Mouse (Mus musculus) brown adipose tissue, adult 24 weeks (tissue): ENCODE results near the gene Limch1. TPM values are rescaled to one million over a fixed set of nuclear protein-coding genes. Genes with fewer than 3 reads are reported as not detected.

Experiments used
- H3K27ac ChIP-seq: fragments of 200-500 bp; replicated peaks from 2 replicates; pipeline ENCODE4 v1.5.1; 2012; ENCODE audit warnings: low read depth, mild to moderate bottlenecking, low read length
- H3K4me1 ChIP-seq: fragments of 200-500 bp; 2 replicates; pipeline ENCODE4 v1.6.1; 2012; ENCODE audit warnings: low read length, mixed read lengths; ENCODE audit not compliant: control insufficient read depth, insufficient read depth, insufficient read length
- H3K4me3 ChIP-seq: fragments of 200-500 bp; 2 replicates; pipeline ENCODE4 v1.5.1; 2012; ENCODE audit warnings: low read depth, mild to moderate bottlenecking, low read length, moderate library complexity; ENCODE audit not compliant: insufficient read depth
- polyA plus RNA-seq: library from polyadenylated mRNA; stranded (reverse); fragments of >200 nt; gene quantifications from 2 replicates; pipeline ENCODE4 v1.2.4, GENCODE M21; 2012; ENCODE audit not compliant: missing spikeins, insufficient read depth, insufficient read length

Limch1 gene
- polyA plus RNA-seq, 1 experiment: 15.4 TPM

- Histone ChIP-seq H3K27ac (no peak overlapping the region), H3K4me3 (no peak overlapping the region), H3K4me1 (no peaks in the 10 kb centered on the region)
Observed at GRCm38 (mm10) chr5:66957656-66958055, 212.0 kb downstream of the Limch1 start.

DNA sequence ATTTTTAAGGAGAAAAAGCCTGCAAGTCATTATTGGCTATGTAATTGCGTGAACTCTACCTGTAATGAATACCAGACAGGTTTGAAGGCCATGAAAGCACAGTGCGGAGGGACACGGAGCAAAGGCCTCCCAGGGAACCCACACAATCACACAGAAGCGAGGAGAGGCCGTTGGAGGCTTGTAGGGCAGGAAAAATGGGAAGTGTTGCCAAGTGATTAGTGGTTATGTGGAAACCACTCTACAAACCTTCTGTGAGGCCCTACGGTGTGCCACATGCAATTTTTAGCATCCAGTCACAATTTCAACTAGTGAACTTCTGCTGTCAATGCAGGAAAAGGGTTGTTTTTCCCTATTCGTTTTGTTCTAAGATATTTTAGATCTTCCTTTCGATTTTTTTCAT lies 212.5 kb downstream of the Limch1 start:
- Histone ChIP-seq H3K4me3 (no peak overlapping the region), H3K4me1 (no peaks in the 10 kb centered on the region), H3K27ac (no peak overlapping the region)

DNA sequence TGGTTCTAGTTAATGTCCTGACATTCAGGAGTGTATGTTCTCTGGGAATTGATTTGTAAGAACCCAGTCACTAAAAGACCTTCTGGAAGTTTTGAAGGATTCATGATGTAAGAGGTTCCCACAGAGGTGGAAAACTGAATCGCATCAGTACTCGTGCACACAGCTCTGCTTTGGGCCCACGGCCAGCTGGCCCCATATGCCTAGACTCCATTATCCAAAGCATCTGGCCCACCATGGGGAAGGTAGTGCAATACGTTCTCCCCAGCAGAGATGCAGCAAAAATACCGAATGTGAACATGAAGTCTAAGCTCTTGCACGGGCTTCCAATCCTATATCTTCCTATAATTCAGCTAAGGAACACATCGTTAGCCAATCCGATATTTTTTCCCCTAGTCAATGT lies 214.3 kb downstream of the Limch1 start:
- Histone ChIP-seq H3K4me3 (no peak overlapping the region), H3K27ac (no peak overlapping the region), H3K4me1 (no peaks in the 10 kb centered on the region)

GRCm38 (mm10) chr5:66965442-66965841 lies 219.8 kb downstream of the Limch1 start:
- H3K4me1 ChIP-seq: 0 out of 2 replicates have a peak, but pooled peaks cover 2% of the 10 kb centered on the region
- H3K4me3 ChIP-seq: no peak overlapping the region
- H3K27ac ChIP-seq: no peak overlapping the region

DNA sequence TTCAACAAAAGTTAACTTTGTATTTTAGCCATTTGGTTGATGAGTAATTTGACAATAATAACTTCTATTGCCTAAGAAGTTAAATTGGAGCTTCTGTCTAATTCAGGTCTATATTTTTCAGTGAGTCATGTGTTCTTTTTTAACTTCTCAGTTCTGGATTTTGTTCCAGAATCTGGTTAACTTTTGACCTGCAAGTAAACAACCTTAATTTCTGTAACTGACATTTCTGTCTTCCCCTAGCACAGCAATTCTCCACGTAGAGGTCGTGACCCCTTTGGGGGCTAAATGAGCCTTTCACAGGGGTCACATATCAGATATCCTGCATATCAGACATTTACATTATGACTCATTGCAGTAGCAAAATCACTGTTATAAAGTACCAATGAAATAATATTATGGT lies 221.5 kb downstream of the Limch1 start:
- no peak overlapping the region for H3K4me3 ChIP-seq
- H3K4me1 ChIP-seq: 0 out of 2 replicates have a peak, but pooled peaks cover 2% of the 10 kb centered on the region
- no peak overlapping the region for H3K27ac ChIP-seq

DNA sequence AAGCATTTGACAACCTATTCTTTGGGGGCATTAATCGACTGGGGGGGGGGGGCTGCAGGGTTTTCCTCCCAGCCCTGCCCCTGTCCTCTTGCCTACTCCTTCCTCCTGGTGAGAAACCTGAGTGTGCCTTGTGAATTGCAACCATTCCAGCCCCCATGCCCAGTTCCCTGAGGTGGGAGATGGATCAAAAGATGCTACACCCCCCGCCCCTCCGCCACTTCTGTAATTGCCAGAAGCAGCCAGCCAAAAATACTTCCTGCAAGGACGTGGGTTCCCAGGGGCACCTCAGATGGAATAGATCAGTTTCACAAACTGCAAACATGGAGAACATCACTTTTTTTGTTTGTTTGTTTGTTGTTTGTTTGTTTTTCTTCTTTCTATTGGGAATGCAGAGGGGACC lies 222.0 kb downstream of the Limch1 start:
- Histone ChIP-seq H3K4me3 (peak overlapping the region; percentile 35), H3K4me1 (0 out of 2 replicates have a peak, but pooled peaks cover 2% of the 10 kb centered on the region), H3K27ac (no peak overlapping the region)

- Histone ChIP-seq H3K27ac (no peak overlapping the region), H3K4me1 (0 out of 2 replicates have a peak, but pooled peaks cover 2% of the 10 kb centered on the region), H3K4me3 (peak overlapping the region; percentile 35)
Observed at GRCm38 (mm10) chr5:66968059-66968833, 222.6 kb downstream of the Limch1 start.

DNA sequence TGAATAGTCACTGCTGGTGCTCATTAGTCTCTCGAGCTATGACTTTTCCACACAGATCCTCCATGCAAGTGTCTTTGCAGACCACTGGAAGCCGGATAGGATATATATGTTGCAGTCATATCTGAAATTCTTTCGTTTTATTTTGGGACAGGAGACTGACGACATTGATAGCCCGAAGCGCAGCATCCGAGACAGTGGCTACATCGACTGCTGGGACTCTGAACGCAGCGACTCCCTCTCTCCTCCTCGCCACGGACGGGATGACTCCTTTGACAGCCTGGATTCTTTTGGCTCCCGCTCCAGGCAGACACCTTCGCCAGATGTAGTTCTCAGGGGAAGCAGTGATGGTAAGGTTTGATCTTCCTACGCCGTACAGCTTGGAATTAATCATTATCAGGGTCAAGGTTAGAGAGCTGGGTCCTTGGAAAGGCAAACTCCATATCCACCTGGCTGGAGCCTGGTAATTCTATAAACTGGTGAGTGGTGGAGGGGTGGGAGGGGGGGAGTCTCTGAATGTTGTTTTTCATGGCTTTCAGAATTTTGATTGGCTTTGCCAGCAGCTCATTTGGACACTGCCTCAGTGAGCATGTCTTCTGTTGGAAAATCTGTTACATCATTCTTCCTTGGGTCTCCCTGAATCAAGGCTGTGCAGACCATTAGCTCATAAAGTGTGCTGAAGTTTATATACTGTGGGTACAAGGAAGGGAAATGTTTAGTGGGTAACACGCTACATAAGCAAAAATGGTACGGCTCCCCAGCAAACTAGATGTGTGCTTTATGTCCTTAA lies 223.5 kb downstream of the Limch1 start:
- H3K4me3 ChIP-seq: no peak overlapping the region
- H3K27ac ChIP-seq: no peak overlapping the region
- H3K4me1 ChIP-seq: 0 out of 2 replicates have a peak, but pooled peaks cover 2% of the 10 kb centered on the region

- H3K27ac ChIP-seq: no peak overlapping the region
- no peak overlapping the region for H3K4me3 ChIP-seq
- H3K4me1 ChIP-seq: no peaks in the 10 kb centered on the region
Observed at GRCm38 (mm10) chr5:66975621-66976020, 230.0 kb downstream of the Limch1 start.

- H3K4me1 ChIP-seq: no peaks in the 10 kb centered on the region
Observed at GRCm38 (mm10) chr5:66979332-66980218, 233.9 kb downstream of the Limch1 start.

DNA sequence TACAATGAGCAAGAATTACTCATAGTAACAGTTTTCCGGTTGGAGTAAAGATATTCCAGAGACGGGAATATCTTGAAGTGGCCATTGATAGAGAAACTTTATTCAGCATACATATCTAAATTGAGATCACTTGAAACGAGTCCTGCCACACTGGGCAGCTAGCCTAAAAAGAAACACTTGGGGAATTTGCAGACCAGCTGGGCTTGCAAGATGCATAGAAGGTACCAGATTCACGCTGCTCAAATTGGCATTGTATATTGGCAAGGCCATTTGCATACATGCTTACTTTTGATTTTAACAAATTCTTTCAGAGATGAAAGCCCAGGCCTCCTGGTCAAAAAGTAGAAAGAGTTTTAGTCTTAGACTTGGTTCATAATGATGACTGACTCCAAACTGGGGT lies 235.2 kb downstream of the Limch1 start:
- Histone ChIP-seq H3K4me1 (no peaks in the 10 kb centered on the region), H3K4me3 (no peak overlapping the region), H3K27ac (no peak overlapping the region)

More at GRCm38 (mm10) chr5:66979332-66980218, 233.9 kb downstream of the Limch1 start:
- Histone ChIP-seq H3K4me3 (peak overlapping the region; percentile 36), H3K27ac (peak overlapping the region; percentile 91)

GRCm38 (mm10) chr5:66983104-66983503 lies 237.5 kb downstream of the Limch1 start:
- Histone ChIP-seq H3K4me1 (no peaks in the 10 kb centered on the region), H3K4me3 (no peak overlapping the region), H3K27ac (no peak overlapping the region)

DNA sequence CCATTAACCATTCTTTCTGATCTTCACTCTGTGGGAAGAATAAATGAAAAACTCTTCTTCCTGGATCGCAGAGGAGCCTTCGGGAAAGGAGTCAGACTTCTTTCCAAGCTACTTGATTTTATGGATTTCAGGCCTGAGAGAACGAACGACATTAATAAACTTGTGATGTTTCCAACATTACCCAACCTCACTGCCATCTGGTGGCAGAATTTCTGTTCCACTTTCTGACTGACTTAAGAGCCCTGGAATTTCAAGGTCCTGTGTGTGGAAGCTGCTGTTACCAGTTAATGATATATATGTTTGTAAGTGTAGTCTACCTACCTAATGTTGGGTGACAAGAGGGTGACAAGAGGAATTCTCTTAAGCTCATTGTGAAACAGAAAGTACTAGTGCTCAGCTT lies 243.3 kb downstream of the Limch1 start:
- Histone ChIP-seq H3K4me1 (peaks cover 5% of the 10 kb centered on the region; the same call in 1 of the 2 replicates), H3K4me3 (no peak overlapping the region), H3K27ac (no peak overlapping the region)

DNA sequence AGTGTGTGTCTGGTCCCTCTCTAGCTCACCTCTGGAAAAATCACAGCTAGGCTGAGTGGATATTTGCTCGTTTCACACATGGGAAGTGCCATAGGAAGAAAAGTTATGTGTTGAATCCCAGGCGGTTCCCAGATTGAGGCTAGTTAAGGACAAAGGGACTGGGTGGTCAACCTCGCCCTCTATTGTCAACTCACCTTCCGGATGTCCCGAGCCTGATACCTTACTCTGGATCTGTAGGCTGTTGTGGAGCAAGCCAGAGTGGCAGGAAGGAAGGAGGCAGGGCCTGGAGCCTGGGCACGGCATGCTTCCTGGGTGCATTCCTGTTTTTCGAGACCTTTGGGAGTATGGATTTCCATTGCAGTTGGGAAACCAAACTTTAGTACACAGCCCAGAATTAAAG lies 243.9 kb downstream of the Limch1 start:
- no peak overlapping the region; the same call in 1 of the 2 replicates for H3K27ac ChIP-seq
- no peak overlapping the region for H3K4me3 ChIP-seq
- H3K4me1 ChIP-seq: peaks cover 5% of the 10 kb centered on the region; the same call in 1 of the 2 replicates

DNA sequence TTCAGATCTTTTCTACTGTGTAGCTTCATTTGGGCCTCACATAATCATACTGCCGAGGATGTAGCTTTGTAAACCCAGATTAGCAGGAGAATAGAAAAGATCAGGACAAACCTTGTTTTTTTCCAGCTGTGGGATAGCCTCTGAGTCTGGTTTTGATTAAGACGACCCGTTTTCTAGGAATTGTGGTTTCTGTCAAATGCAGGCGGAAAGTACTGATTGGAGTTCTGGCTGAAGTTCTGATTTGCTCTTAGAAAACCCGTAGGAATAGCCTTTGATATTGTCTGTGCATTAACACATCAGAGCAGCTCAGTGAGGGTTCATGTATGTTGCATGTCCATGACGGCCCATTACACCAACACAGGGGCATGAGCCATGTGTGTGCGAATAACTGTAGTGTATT lies 246.8 kb downstream of the Limch1 start:
- Histone ChIP-seq H3K4me1 (peaks cover 5% of the 10 kb centered on the region; the same call in 1 of the 2 replicates), H3K4me3 (no peak overlapping the region), H3K27ac (no peak overlapping the region)
